In the genomic region with DNA sequence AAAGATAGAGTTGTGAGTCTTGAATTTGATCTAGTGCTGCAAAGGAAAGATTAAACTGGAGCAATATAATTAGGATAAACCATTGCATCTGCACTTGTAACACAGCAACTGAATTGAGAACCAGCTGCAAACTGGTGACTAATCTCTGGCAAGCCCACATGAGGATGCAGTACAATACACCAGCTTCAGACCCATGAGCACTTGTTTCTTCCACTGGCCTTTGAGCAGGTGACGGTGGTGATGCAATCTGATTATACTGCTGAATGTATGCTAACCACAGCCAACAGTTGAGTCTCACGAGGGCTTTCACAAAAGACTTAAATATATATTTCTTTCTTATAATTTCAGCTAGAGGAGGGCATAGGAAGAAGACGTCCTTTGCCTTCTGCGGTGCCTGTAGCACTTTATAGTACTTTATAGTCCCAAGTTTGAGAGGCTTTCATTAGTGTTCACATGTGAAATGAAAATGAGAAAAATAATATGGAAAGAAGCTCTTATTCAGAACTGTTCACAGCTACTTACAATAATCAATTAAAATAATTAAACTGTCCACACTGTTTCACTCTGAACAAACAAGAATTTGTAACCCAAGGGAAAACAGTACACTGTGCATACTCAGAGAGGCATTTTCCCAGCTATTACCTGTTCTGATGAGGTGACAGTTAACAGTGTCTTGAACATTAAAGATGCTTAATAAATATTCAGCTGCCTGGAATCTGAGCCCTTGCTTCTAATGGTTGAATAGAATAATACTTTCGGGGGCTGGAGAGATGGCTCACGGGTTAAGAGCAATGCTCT, we compare ENCODE assay signal across 17 mouse cellular contexts. TPM values are rescaled to one million over a fixed set of nuclear protein-coding genes. Genes with fewer than 3 reads are reported as not detected.
DNase-seq lines count a peak whose midpoint lies in the region; ATAC-seq lines count a peak whose summit lies in the region.
"Had no signal": no experiment of that assay in that cellular context is flagged by ENCODE, and none has a peak within 500 bp of the region (broad histone marks: within the 10 kb centered on the region; RNA-seq: fewer than 3 reads in every experiment).

No protein-coding gene starts in this region.

- no peak overlapping the region for H3K9ac ChIP-seq in forebrain, embryonic 12.5 days
- no peak overlapping the region for H3K9ac ChIP-seq in forebrain, embryonic 11.5 days (ENCODE audit: low read length)
- no peak overlapping the region for H3K9ac ChIP-seq in midbrain, embryonic 14.5 days (replicated peaks; ENCODE audit: low read length)
- H3K9ac ChIP-seq: limb, embryonic 13.5 days; neural tube, embryonic 13.5 days had no signal

- H3K9me3 ChIP-seq in forebrain, embryonic 12.5 days = no peaks in the 10 kb centered on the region
- H3K9me3 ChIP-seq in forebrain, embryonic 11.5 days (ENCODE audit: control insufficient read depth, low read length) = no peaks in the 10 kb centered on the region
- no peaks in the 10 kb centered on the region for H3K9me3 ChIP-seq in midbrain, embryonic 14.5 days (ENCODE audit: control insufficient read depth, low read length)
- H3K9me3 ChIP-seq: limb, embryonic 13.5 days; neural tube, embryonic 13.5 days had no signal

- H3K4me1 ChIP-seq in forebrain, embryonic 12.5 days = peaks cover 4% of the 10 kb centered on the region; the same call in 1 of the 2 replicates
- no peaks in the 10 kb centered on the region; the same call in 1 of the 2 replicates for H3K4me1 ChIP-seq in forebrain, embryonic 11.5 days (replicated peaks; ENCODE audit: control insufficient read depth, insufficient read depth, low read length)
- H3K4me1 ChIP-seq in midbrain, embryonic 14.5 days (ENCODE audit: control insufficient read depth, insufficient read depth, low read length) = no peaks in the 10 kb centered on the region
- H3K4me1 ChIP-seq: limb, embryonic 13.5 days; neural tube, embryonic 13.5 days had no signal

- no peak overlapping the region for H3K4me3 ChIP-seq in forebrain, embryonic 12.5 days (replicated peaks)
- H3K4me3 ChIP-seq in forebrain, embryonic 11.5 days (ENCODE audit: low read depth, low read length) = no peak overlapping the region
- no peak overlapping the region for H3K4me3 ChIP-seq in midbrain, embryonic 14.5 days (replicated peaks; ENCODE audit: low read depth, low read length)
- H3K4me3 ChIP-seq: heart, adult 2 months; limb, embryonic 13.5 days; neural tube, embryonic 13.5 days had no signal

- WGBS in forebrain, embryonic 12.5 days = 58% methylated on average over 6 of the region's 6 CpGs
- 75% methylated on average over 6 of the region's 6 CpGs for whole genome bisulfite sequencing in forebrain, embryonic 11.5 days
- WGBS in midbrain, embryonic 14.5 days = 67% methylated on average over 6 of the region's 6 CpGs

- no peak overlapping the region for H3K4me2 ChIP-seq in forebrain, embryonic 12.5 days
- no peak overlapping the region for H3K4me2 ChIP-seq in forebrain, embryonic 11.5 days (ENCODE audit: low read depth, low read length, severe bottlenecking)
- H3K4me2 ChIP-seq in midbrain, embryonic 14.5 days (ENCODE audit: low read length) = no peak overlapping the region
- H3K4me2 ChIP-seq: limb, embryonic 13.5 days; neural tube, embryonic 13.5 days had no signal

- H3K36me3 ChIP-seq in forebrain, embryonic 12.5 days (replicated peaks) = no peaks in the 10 kb centered on the region
- H3K36me3 ChIP-seq in forebrain, embryonic 11.5 days (ENCODE audit: control insufficient read depth, insufficient read depth, low read length) = no peaks in the 10 kb centered on the region
- no peaks in the 10 kb centered on the region for H3K36me3 ChIP-seq in midbrain, embryonic 14.5 days (ENCODE audit: control insufficient read depth, insufficient read depth, low read length)
- H3K36me3 ChIP-seq: limb, embryonic 13.5 days; neural tube, embryonic 13.5 days had no signal

- 0 out of 2 replicates have a peak, but pooled peaks have one; percentile 59 for ATAC-seq in forebrain, embryonic 12.5 days (ENCODE audit: low FRiP score)
- no peak for ATAC-seq in forebrain, embryonic 11.5 days (replicated peaks; ENCODE audit: low FRiP score)
- ATAC-seq in activated CD4-positive, CD25-positive, alpha-beta regulatory T cell, adult 4 months = peak; percentile 23
- ATAC-seq in midbrain, embryonic 14.5 days (ENCODE audit: low FRiP score, low TSS enrichment) = no peak; the same call in 1 of the 2 replicates

- no peaks in the 10 kb centered on the region for H3K27me3 ChIP-seq in forebrain, embryonic 12.5 days
- no peaks in the 10 kb centered on the region for H3K27me3 ChIP-seq in forebrain, embryonic 11.5 days (ENCODE audit: control insufficient read depth, insufficient read depth, low read length)
- no peaks in the 10 kb centered on the region for H3K27me3 ChIP-seq in midbrain, embryonic 14.5 days (ENCODE audit: control insufficient read depth, insufficient read depth, low read length)
- H3K27me3 ChIP-seq: limb, embryonic 13.5 days; neural tube, embryonic 13.5 days had no signal

- DNase-seq in forebrain, embryonic 11.5 days (ENCODE audit: low spot score) = no peak
- DNase-seq in 3T3-L1 (ENCODE audit: low read depth, low spot score) = peak; percentile 28
- DNase-seq in midbrain, embryonic 14.5 days = peak; percentile 15
- no peak for DNase-seq in heart, adult 11 months
- DNase-seq in kidney, postnatal 36 days = no peak
- no peak for DNase-seq in spleen, postnatal 4 days (ENCODE audit: low spot score in 2 of 2)
- DNase-seq: adrenal gland, postnatal 14 days; cerebellum, adult 11-12 months; heart, adult 2 months; heart, postnatal 36 days; kidney, adult 18-20 months; layer of hippocampus, postnatal 36 days; lung, adult 2 months had no signal

- H3K27ac ChIP-seq in forebrain, embryonic 12.5 days = 0 out of 2 replicates have a peak overlapping the region, but pooled peaks have one; percentile 31
- H3K27ac ChIP-seq in forebrain, embryonic 11.5 days (ENCODE audit: low read depth, low read length) = no peak overlapping the region
- H3K27ac ChIP-seq in midbrain, embryonic 14.5 days (replicated peaks; ENCODE audit: low read depth, low read length) = 0 out of 2 replicates have a peak overlapping the region, but pooled peaks have one; percentile 13
- H3K27ac ChIP-seq: heart, adult 2 months; limb, embryonic 13.5 days; neural tube, embryonic 13.5 days had no signal

RNA-seq across cellular contexts. Expression of a gene that starts 40.0 kb away (rescaled TPM):
- 18.3 and 21.0 TPM in 2 replicates for polyA plus RNA-seq in forebrain, embryonic 12.5 days (2016; fragmentation: Nextera tagmentation; extraction: Ambion mirVana)
- 13.6 and 19.1 TPM in 2 replicates for polyA plus RNA-seq in forebrain, embryonic 11.5 days (2014; fragmentation: Nextera tagmentation; extraction: Ambion mirVana)
- 10 to 100 TPM; 42.6 to 44.3 TPM for polyA plus RNA-seq in activated CD4-positive, CD25-positive, alpha-beta regulatory T cell, adult 4 months (2017; shearing (Covaris generic))
- polyA plus RNA-seq in midbrain, embryonic 14.5 days (2014; fragmentation: Nextera tagmentation; extraction: Ambion mirVana) = 5.5 and 15.4 TPM in 2 replicates

RNA-seq across cellular contexts. Expression of a gene that starts 40.2 kb away (rescaled TPM):
- 21.2 and 22.4 TPM in 2 replicates for polyA plus RNA-seq in forebrain, embryonic 12.5 days (2016; fragmentation: Nextera tagmentation; extraction: Ambion mirVana)
- 16.9 and 18.9 TPM in 2 replicates for polyA plus RNA-seq in forebrain, embryonic 11.5 days (2014; fragmentation: Nextera tagmentation; extraction: Ambion mirVana)
- polyA plus RNA-seq in activated CD4-positive, CD25-positive, alpha-beta regulatory T cell, adult 4 months (2017; shearing (Covaris generic)) = 10 to 100 TPM; 10.3 to 12.0 TPM
- polyA plus RNA-seq in midbrain, embryonic 14.5 days (2014; fragmentation: Nextera tagmentation; extraction: Ambion mirVana) = 57.2 and 64.3 TPM in 2 replicates

RNA-seq across cellular contexts. Expression of a gene that starts 40.3 kb away (rescaled TPM):
- polyA plus RNA-seq in forebrain, embryonic 12.5 days (2016; fragmentation: Nextera tagmentation; extraction: Ambion mirVana) = 187 and 194 TPM in 2 replicates
- polyA plus RNA-seq in forebrain, embryonic 11.5 days (2014; fragmentation: Nextera tagmentation; extraction: Ambion mirVana) = 174 and 194 TPM in 2 replicates
- 10 to 100 TPM; 81.7 to 86.6 TPM for polyA plus RNA-seq in activated CD4-positive, CD25-positive, alpha-beta regulatory T cell, adult 4 months (2017; shearing (Covaris generic))
- polyA plus RNA-seq in midbrain, embryonic 14.5 days (2014; fragmentation: Nextera tagmentation; extraction: Ambion mirVana) = 63.4 and 65.6 TPM in 2 replicates

Comparison
In these comparisons a context has a peak if more than half of its experiments do, and no peak if none do; other contexts are left out.
1. ATAC-seq: peak in forebrain, embryonic 12.5 days (single experiment) and activated CD4-positive, CD25-positive, alpha-beta regulatory T cell, adult 4 months (single experiment); none in forebrain, embryonic 11.5 days (single experiment) and midbrain, embryonic 14.5 days (single experiment).
2. DNase-seq: peak in 3T3-L1 (single experiment) and midbrain, embryonic 14.5 days (single experiment); none in forebrain, embryonic 11.5 days (single experiment), heart, adult 11 months (single experiment), kidney, postnatal 36 days (0 of 2) and spleen, postnatal 4 days (0 of 2).